Mouse (Mus musculus): Measurements from ENCODE around the gene Sel1l.
A peak's percentile ranks its signal among the peaks of the same experiment; 100 is the strongest.

Sel1l gene

DNA sequence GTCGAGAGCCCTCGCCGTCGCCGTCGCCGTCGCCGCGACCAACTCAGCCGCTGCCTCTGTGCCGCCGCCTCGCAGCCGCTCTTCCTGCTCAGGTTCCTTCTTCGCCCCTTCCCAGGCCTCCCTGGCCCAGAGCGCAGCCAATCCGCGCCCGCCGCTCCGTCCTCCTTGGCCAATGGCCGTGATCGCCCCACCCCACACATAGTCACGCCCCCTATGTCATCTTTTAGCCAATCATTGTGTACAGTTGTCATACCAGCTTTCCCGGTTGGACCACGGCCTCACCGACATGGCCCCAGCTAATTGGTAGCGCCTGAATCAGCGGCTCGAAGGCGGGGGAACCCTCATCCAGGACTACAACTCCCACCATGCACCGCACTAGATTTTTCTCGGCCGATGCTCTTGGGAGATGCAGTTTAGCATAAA, at the start of gene Sel1l:
Gene Sel1l (minus strand): TSS at position 113 of the 423 bp plus-strand sequence.
- DNase-seq (ENCODE audit: low spot score), result peak; percentile 97

DNA sequence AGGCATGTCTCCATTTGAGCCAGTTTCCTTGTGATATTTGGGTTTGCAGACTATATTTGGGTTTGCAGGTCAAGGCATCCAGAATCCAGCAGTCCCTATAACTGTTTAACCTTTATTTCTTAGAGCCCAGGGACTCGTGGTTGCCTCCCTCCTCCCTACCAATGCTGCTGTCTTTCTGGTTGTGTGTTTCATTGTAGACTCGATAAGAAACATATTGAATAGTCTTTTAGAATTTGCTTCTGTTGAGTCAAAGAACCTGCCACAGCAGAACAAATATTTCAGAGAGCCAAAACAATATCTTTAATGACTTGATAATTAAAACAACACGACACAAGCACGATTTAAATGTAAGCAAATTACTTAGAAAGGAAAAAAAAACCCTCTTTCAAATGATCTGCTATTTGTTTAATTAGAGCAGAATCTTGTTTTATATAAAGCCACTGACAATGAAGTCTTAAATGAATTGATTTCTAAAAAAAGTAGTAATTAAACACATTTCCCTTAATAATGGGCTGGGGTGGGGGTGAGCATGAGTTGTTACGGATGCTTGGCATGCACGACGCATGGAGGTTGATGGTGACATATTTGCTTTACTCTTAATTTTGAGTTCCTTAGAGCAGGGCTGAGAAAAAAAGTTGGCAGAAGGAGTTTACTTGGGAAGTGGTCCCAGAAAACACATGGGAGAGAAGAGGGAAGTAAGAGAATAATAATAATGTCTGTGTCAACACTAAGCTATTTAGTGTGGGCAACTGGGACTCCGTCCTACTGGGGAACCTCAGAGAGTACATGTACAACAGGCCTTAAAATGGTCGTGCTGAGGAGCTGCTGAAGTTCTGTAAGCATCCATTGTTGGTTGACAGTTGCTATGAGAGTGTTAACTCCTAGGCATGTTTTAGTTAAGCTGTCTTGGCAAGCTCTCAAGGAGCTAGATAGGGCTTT, 43.9 kb upstream of the Sel1l start:
- no peak for DNase-seq (ENCODE audit: low spot score)

DNA sequence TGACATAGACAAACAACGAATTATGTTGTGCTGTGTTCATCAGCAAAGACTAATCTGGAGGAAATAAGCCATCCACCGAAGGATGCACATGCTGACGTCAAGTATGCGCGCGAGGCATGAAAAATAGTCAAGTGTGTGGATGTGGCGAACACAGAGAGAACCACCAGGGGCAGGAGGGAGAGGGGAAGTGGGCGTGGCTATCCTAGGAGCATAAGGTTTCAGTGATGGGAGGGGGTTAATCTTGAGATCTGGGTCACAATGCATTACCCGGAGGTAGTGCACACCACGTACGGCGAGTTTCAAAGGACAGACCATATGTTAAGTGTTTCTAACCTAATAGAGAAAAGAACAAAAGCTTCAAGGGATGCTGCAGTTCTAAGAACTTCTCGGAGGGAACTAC, 31.5 kb upstream of the Sel1l start:
- DNase-seq (ENCODE audit: low spot score), result no peak

DNA sequence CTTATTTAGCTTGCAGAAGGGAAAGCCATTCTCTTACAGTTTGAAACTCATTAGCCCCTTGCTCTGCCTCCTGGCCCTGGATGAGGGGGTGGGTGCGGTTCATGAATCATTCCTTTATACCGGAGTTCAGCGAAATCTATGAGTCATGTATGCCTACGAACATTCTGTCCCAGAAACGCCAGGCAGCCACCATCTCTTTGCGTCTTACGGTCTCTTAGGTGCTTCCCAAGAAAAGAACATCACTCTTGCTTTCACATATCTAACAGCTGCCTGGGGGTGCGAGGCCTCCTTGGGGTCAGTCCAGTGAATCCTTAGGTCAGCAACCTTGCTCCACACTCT, 29.9 kb upstream of the Sel1l start:
- no peak for DNase-seq (ENCODE audit: low spot score)

DNA sequence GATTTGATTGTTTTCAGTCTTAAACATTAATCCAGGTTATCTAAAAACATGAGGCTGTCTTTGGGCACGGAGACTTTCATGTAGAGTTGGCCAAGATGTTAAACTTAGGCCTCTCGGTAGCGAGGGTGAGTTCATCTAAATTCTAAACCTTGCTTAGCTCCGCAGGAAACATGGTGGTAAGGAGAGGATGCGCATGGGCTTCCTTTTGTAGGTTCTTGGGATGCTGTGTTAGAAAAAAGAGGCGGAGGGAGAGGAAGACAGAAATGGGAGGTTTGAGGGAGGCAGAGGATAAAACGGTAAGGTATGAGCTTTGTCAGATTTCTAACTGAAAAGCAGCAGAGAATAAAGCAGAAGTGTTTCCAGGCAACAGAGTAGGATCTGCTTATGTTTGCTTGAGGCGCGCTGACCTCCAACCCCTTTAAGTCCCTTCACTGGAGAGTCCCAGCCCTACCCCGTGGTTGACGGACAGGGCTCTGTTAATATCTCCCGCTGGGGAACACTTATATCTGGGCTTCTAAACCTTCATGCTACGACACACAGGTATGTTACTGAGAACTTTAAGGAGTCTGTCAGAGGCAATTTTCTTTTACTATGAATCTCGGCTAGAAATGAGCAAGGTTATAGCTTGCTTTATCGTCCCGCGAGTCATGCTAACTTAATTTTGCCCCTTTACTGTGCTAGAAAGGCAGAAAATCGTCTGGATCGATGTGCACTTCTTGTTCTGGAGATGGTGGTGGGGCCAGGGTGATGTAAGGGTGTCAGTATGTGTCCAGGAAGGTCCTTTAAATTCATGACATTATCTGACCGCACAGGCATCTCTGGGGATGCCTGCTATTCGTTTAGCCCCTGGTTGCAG, 29.3 kb upstream of the Sel1l start:
- DNase-seq (ENCODE audit: low spot score), result no peak

DNA sequence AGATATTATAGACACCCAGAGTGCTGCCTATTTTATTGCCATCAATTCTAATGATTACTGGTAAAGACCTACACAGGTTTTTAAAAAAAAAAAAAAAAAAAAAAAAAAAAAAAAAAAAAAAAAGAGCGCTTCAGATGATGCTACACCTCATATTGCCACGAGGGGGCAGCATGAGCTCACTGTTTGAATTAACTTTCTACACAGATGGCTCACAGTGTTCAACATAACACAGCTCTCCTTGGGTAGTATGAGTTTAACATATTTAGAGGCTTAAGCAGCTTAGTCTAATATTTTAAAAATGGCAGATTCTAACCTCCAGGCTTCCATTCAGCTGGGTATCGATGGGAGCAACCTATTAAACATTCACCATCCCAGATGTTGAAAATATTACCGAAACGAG, 28.7 kb upstream of the Sel1l start:
- DNase-seq (ENCODE audit: low spot score), result no peak

DNA sequence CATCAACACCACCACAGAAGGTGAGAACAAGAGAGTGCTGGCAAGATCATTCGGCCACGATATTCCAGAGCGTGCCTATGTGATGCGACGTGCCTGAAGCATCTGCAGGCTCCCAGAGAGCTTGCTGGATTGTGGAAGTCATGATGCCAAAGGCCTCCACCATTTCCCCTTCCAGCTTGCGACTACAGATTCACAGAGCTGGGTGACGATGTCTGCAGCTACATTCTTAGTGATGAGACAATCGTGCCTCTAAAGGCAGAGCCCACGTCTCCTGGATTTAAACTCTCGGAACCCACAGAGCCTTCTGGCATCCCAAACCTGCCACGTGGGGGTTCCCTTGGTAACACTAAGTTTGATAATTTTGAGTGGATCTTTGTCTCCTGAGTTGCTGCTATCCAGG, 21.7 kb upstream of the Sel1l start:
- DNase-seq (ENCODE audit: low spot score), result no peak

DNA sequence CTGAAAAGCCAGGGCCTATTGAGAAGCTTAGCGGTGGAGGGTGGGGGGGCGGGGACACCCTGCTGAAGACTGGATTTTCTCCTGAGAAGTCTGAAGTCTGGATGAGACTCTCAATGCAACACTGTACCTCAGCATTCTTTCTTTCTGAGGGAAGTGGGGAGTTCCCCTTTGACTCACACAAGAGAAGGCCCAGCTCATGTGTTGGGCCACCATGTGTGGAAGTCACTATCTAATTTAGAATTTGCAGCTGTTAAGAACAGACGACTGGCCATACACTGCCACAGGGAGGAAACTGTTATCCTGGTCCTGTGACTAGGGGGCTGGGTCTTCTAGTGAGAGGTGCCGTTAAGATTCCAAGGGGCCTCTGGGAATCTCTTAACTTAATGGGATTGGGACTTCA, 20.4 kb upstream of the Sel1l start:
- no peak for DNase-seq (ENCODE audit: low spot score)

DNA sequence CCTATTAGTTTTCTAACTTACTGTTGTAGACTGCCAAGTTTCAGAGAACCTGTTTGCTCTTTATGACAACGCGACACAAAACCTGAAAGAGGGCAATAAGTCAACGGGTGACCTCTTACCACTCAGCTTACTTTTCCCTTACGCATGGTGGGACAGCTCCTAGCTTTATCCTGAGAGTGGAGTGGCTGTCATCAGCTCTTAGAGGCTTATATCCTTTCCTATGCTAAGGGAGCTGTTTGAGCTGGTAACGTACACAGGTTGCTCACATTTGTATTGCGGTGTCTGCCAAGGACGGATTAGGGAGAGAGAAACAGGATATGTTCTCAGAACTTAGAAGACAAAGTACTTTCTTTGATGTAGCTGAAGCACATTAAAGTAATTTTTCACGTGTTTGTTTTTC, 5.4 kb upstream of the Sel1l start:
- DNase-seq (ENCODE audit: low spot score), result no peak

DNA sequence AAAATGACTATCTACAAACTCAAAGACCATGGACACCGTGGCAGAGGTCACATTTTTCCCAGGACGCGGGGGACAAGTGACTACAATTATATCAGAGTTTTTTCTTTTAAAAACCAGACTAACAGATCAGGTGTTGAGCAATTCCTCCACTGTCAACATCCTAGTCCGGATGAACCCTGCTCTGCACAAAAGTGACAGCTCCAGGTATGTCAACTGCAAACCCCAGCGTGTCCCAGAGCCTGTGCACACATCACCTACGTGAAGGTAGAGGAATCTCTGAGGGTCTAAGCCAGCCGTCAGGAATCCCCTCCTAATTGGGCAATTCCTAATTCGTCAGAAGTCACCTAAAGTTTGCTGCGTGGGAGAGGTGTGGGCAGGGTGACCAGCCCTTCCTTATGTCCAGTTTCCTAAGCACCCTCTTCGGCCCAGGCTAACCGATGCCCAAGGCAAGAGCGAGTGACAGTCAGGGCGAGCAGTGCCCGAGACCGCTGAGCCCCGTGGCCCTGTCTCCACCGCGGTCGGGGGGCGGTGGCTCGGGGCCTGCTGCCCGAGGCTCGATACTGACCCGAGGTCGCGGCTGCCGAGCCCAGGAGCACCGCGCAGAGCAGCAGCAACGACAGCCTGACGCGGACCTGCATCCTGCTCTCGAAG, 438 bp downstream of the Sel1l start:
- DNase-seq (ENCODE audit: low spot score), result no peak

DNA sequence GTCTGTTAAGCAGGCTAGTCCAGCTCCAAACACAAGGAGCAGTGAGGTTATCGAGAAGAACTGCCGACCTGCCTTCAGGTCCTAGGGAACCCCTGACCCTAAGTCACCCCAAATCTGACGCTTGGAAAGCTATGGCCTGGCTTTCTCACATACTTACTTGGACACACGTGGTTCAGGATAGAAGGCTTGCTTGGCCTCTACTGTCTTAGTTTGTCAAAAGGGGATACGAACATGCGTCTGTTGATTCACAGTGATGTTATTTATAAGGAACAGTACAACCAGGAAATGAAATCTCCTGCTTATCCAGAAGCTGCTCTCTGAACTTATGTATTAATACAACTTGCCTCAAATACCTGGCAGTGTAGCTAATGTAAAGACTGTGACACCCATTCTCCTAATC, 2.9 kb downstream of the Sel1l start:
- no peak for DNase-seq (ENCODE audit: low spot score)

DNA sequence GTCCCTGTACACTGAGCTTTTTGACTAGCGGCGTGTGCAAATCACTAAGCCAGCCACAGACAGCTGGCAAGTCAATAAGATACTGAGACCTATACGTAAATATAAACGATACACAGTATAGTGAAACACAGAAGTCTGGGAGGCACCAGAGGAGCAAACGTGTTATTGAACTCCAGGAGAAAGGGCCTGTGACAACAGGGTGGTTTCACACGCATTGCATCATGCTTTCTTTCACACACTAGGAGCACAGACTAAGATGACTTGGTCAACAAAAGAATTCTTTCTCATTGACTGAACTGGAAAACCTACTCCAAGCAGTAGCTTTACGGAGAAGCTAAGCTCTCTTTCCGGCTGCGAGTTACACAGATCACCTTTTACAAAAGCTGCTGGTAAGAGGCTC, 3.6 kb downstream of the Sel1l start:
- no peak for DNase-seq (ENCODE audit: low spot score)

DNA sequence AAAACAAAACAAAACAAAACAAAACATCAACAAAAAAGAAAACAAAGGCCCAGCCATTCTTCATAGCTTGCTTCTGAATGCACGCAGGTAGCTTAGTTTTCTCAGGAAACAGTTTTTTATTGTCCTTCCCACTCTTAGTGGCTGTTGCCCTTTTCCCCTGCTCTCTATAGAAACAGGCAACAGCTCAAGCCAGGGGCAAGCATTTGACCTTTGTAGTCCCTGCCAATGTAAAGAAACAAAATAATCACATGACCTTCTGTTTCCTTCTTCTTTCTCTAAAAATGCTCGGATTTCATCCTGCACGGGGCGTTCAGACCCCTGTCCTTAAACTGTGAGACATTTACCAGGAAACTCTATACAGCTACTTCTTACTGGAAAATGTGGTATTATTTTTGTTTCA, 4.4 kb downstream of the Sel1l start:
- no peak for DNase-seq (ENCODE audit: low spot score)

DNA sequence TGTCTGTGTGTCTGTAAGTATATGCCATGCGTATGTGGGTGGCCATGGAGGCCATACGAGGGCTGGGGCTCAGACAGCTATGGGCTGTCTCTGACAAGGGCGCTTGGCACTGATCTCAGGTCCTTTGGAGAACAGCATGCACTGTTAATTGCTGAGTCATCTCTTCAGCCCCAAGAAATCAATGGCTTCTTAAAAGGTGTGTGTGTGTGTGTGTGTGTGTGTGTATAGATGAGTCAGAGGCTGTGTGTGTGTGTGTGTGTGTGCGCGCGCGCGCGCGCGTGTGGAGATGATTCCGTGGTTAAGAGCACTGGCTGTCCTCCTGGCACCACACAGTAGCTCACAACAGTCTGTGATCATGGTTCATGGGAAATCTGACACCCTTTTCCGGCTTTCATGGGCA, 5.1 kb downstream of the Sel1l start:
- DNase-seq (ENCODE audit: low spot score), result no peak

DNA sequence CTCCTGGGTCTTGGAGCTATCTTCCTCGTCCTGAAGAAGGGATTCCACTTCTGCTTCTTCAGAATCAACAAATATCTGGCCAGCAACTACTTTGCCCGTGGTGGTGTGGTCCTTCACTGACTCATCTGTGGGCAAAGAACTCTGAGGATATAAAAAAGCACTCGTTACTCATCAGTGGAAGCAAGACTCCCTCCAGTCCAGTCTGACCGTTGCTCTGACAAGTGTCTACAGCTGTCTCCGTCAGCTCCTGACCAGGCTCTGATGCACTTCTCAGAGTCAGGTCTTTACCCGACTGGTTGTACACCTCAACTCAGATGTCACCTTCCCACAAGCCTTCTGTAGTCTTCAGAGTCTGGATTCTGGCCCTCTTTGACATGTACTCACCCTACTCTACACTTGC, 7.2 kb downstream of the Sel1l start:
- no peak for DNase-seq (ENCODE audit: low spot score)

DNA sequence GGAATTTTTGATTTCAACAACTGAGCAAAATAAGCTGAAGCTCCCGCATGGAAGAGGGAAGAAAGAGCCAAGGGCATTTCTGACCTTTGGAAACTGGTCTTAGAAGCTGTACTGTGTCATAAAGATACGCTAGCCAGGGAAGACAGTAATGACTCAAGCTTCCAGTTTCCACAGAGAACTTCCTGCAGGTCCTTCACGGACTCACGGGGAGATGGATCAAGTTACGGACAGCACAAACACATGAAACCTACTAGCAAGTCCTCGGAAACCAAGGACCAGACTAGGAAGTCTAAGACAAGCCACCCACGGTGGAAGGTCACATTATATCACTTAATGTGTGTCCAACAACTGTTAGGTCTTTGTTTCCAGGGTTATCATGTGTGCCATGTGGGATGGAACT, 10.7 kb downstream of the Sel1l start:
- no peak for DNase-seq (ENCODE audit: low spot score)

DNA sequence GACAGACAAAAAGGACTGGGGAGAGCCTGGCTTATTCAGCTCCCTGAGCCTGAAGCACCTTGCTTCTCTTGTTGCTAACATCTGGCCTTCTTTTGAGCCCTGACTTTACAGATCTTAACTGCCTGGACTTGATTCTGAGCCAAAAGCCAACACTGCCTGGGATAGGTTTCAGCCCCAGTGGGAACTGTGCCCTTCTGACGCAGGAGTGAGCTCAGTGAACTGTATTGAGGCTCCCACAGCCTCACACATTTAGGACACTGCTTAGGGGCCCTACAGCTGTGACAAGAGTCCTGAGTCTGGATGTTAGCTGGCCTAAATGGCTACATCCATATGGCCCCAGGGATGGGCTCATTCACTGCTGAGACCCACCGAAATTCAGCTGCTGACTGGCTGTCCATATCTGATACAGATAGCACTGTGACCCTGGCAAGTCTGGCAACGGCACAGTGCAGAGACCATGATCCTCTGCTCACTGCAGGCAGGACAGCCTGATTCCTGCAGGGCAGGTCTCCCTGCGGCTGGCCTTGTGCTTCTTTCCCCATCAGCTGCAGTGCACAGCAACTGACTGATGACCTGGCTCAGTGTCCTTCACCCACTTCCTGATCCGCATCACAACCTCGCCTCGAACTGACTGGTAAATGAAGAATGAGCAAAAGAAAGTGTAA, 11.4 kb downstream of the Sel1l start:
- no peak for DNase-seq (ENCODE audit: low spot score)

DNA sequence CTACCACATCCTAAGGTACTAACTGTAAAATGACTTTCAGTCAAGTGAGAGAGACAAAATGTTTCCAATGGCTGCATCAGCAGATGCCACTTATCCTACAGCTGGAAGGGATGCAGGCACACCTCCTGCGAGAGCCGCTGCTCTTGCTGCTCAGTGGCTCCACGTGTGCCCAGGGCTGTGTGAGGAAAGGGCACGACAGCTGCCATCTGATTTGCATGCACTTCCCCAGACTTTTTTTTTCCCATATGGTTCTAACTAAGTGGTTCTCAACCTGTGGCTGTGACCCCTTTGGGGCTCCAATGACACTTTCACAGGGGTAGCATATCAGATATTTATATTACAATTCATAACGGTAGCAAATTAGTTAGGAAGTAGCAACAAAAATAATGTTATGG, 15.0 kb downstream of the Sel1l start:
- DNase-seq (ENCODE audit: low spot score), result no peak

DNA sequence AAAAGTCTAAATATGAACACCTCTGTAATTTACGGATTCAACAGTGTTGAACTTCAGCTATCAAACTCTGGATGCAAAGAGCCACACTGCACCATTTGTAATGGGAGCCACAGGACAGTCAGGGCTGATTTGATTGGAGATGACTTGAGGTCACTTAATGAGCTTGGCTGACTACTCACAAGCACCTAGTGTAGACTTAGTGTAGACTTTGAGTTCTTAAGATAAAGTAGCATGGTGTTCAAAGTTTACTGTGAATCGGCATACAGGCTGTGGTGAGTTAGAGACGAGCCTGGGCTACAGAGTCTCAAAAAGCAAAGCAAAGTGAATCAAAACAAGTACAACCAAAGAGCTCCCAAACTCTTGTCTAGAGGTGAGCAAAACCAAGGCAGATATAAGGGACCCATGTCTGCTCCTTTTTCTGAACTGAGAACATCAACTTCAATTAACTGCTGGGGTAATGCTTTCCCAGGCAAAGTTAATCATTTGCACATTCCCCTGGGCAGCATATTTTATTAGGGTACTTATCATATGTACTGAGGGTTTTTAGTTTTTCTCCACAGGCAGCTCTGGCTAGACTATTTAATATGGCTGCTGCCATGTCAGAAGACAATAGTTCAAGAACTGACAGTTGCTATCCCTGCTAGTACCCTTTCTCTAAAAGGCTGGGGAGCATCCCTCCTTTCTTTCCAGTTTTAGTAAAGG, 15.6 kb downstream of the Sel1l start:
- DNase-seq (ENCODE audit: low spot score), result no peak

DNA sequence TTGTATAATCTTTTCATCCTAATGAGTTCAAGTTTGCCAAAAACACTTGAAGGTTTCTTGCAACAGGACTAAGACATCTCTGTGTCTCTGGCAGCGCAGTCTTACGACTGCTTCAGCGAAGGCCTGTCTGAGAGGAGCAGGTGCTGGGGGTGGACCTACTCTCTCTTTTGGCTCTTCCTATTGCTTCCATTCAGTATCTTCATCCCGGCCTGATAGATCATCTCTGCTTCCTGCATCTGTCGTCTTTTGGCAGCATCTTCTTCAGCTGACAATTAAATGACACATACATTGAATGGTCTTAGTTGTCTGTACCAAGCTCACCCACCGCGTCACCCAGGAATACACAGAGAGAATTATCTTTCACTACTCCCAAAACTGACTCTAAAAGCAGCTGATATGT, 17.5 kb downstream of the Sel1l start:
- DNase-seq (ENCODE audit: low spot score), result no peak

DNA sequence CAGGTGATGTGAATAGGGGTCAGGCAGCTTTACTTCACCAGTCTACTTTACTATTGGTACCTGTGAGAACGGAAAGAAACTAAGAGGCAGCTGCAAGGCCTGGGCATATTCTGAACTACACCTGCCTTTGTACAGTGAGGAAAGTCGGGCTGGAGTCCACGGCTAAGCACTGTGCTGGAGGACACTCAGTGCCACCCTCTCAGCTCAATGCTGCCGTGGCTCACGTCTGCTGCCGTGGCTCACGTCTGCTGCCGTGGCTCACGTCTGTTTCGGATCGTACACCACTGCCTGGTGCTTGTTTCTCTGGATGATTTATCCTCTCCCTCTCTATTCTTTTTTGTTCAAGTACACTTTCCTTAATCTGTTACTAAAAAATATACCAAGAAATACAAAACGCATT, 28.5 kb downstream of the Sel1l start:
- DNase-seq (ENCODE audit: low spot score), result no peak

DNA sequence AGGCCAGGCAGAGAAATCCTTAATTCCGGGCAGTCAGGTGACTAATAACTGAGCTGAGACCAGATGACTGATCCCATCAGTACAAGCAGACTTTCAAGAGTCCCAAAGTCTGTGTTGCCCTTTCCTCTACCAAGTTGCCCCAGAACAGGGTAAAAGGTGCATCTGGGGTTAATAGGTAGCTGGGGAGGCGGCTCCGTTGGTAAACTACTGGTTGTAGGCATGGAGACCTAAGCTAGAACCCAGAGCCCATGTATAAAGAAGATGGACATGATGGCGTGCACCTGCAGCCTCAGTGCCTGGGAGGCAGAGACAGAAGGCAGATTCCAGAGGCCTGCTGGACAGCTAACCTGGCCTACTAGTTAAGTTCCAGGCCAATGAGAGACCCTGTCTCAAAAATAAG, 30.2 kb downstream of the Sel1l start:
- no peak for DNase-seq (ENCODE audit: low spot score)
